Mouse (Mus musculus) thymus, postnatal 0 days (tissue): ENCODE data around the gene Olfr969. TPM values are rescaled to one million over a fixed set of nuclear protein-coding genes. Genes with fewer than 3 reads are reported as not detected.
"Not testable (repeated sequence)": the region's sequence is repeated elsewhere in the genome, so short reads cannot be mapped to it uniquely, and the experiment has no call there.

ENCODE experiments used
- DNase-seq: peaks from one replicate; pipeline ENCODE4 v3.0.0-alpha.2; 2015; ENCODE audit warnings: low spot score
- polyA plus RNA-seq: library from polyadenylated mRNA; unstranded; fragments of >200 nt; fragmentation: Nextera tagmentation; extraction: Ambion mirVana; gene quantifications from 2 replicates; pipeline ENCODE4 v1.2.1, GENCODE M21; 2015

Gene Olfr969
- polyA plus RNA-seq, result not detected in 2 replicates

DNA sequence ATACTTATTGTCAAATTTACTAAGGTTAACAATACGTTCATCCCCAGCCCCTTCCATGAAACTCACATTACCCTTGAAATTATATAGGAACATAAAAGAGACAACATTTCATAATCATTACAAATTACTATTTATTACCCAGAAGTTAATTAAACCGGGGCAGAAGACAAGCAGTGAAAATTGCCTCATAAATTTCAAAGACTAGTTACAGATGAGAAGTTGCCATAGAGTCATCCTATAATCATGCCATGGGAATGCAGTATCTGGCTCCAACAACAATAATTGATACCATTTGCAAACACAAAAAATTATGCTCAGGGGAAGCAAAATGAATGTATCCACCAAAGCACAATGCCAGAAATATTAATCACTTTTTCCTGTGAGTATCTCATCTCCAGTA is at the start of gene Olfr969:
TSS of gene Olfr969 (plus strand) at position 388 of the 400 bp plus-strand sequence.
- no peak for DNase-seq

DNA sequence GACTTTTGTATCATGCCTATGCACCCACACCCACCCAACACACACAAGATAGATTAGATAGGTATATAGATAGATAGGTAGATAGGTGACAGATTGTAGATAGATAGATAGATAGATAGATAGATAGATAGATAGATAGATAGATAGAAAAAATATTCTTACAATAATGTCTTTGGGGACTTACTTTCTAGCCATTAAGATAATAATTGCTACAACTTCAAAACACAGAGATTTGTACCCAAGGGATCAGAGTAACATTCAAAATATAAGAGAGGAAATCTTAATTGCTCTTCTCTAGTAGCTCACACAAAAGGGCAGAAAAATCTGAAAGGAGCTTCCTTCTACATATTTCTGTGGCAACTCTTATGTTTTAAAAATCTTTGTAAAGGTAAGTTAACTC is 44.8 kb upstream of the Olfr969 start, which contains the start of gene Olfr967:
TSS of gene Olfr967 (plus strand) at position 301 of the 400 bp plus-strand sequence.
- no peak for DNase-seq

DNA sequence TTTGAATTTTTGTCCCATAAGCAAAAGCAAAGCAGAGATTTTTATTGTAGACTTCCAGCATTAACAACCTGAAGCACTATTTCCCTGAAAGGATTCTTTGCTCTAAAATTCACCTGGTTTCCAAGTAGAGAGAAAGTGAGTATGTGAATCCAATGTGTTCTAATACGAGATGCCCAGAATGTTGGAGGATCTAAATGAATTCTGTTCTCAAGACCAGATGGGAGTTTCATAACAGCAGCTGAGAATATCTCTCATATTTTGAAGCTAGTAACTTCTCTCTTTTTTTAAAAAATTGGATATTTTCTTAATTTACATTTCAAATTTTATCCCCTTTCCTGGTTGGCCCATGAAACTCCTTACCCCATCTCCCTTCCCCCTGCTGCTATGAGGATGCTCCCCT is 44.3 kb upstream of the Olfr969 start:
- DNase-seq, result no peak

DNA sequence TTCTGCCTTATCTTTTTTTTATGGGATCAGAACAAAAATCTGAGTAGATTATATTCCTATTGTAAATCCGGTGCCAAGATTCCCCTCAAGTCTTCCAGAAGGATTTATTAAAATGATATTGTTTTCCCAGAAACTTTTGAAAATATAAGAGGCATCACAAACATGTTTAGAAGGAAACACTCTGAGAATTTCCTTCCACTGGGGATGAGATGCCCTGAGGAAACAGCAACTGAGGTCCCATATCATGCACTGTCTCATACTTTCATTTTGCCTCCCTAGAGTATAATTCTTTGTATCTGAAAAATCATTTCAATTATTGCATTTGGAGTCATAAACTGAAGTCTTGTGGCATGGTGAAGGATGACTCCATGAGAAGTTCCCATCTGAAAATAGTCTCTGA is 7.6 kb upstream of the Olfr969 start, which contains the start of gene Olfr968:
TSS of gene Olfr968 (minus strand) at position 101 of the 400 bp plus-strand sequence.
- DNase-seq, result no peak

DNA sequence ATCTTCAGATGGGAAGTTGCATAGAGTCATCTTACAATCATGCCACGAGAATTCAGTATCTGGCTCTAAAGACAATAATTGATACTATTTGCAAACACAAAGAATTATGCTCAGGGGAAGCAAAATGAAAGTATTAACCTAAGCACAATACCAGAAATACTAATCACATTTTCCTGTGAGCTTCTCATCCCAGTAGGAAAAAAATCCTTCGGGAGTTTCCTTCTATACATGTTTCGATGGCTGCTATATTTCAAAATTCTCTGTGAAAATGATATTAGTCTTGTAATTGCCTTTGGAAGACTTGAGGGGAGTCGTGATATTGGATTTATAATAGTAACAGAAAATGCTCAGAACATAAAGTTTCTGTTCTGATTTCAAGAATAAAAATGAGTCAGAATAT is 17.8 kb downstream of the Olfr969 start, which contains the start of gene Olfr970:
TSS of gene Olfr970 (plus strand) at position 301 of the 400 bp plus-strand sequence.
- no peak for DNase-seq

DNA sequence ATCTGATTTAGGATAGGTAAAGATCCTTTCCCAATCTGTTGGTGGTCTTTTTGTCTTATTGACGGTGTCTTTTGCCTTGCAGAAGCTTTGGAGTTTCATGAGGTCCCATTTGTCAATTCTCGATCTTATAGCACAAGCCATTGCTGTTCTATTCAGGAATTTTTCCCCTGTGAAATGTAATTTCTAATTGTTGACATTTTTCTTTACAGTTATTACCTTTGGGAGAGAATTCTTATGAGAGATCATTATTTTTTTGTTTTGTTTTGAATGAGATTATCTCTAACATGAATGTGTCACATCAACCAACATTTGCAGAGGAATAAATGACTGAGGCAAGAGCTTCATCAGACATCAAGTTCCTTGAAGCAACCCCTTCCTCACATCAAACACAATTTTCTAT is 45.8 kb downstream of the Olfr969 start, which contains the start of gene Olfr971:
TSS of gene Olfr971 (plus strand) at position 301 of the 400 bp plus-strand sequence.
- DNase-seq, result not testable (repeated sequence)

Other genes starting within 250 kb of the Olfr969 start
- not detected in 2 replicates for gene Olfr958, start 236.9 kb upstream of the Olfr969 start, polyA plus RNA-seq
- gene Olfr959, start 215.4 kb upstream of the Olfr969 start, polyA plus RNA-seq, result not detected in 2 replicates
- gene AW551984, start 186.5 kb upstream of the Olfr969 start, polyA plus RNA-seq, result 0.98 and 1.3 TPM in 2 replicates
- not detected in 2 replicates for gene Olfr148, start 180.3 kb upstream of the Olfr969 start, polyA plus RNA-seq
- gene Olfr960, start 169.6 kb upstream of the Olfr969 start, polyA plus RNA-seq, result not detected in 2 replicates
- gene Olfr961, start 145.9 kb upstream of the Olfr969 start, polyA plus RNA-seq, result not detected in 2 replicates
- gene Olfr963, start 123.7 kb upstream of the Olfr969 start, polyA plus RNA-seq, result not detected in 2 replicates
- gene Olfr149, start 83.8 kb upstream of the Olfr969 start, polyA plus RNA-seq, result not detected in 2 replicates
- gene Olfr965, start 79.6 kb upstream of the Olfr969 start, polyA plus RNA-seq, result not detected in 2 replicates
- gene Olfr150, start 60.0 kb upstream of the Olfr969 start, polyA plus RNA-seq, result not detected in 2 replicates
- gene Olfr967, start 44.7 kb upstream of the Olfr969 start, polyA plus RNA-seq, result not detected in 2 replicates
- gene Olfr968, start 7.7 kb upstream of the Olfr969 start, polyA plus RNA-seq, result not detected in 2 replicates
- gene Olfr970, start 17.9 kb downstream of the Olfr969 start, polyA plus RNA-seq, result not detected in 2 replicates
- not detected in 2 replicates for gene Olfr971, start 45.9 kb downstream of the Olfr969 start, polyA plus RNA-seq
- not detected in 2 replicates for gene Olfr972, start 75.5 kb downstream of the Olfr969 start, polyA plus RNA-seq
- gene Olfr229, start 116.4 kb downstream of the Olfr969 start, polyA plus RNA-seq, result not detected in 2 replicates
- gene Olfr974, start 146.6 kb downstream of the Olfr969 start, polyA plus RNA-seq, result not detected in 2 replicates
- not detected in 2 replicates for gene Olfr975, start 161.1 kb downstream of the Olfr969 start, polyA plus RNA-seq
- gene Olfr976, start 170.2 kb downstream of the Olfr969 start, polyA plus RNA-seq, result not detected in 2 replicates
- gene Olfr978, start 201.2 kb downstream of the Olfr969 start, polyA plus RNA-seq, result not detected in 2 replicates
- gene Olfr979, start 212.5 kb downstream of the Olfr969 start, polyA plus RNA-seq, result not detected in 2 replicates
- gene Olfr980, start 218.6 kb downstream of the Olfr969 start, polyA plus RNA-seq, result not detected in 2 replicates
- gene Olfr981, start 230.5 kb downstream of the Olfr969 start, polyA plus RNA-seq, result not detected in 2 replicates